Mouse (Mus musculus): ENCODE measurements around the gene Snap29. TPM values are rescaled to one million over a fixed set of nuclear protein-coding genes. Genes with fewer than 3 reads are reported as not detected.
A peak's percentile ranks its signal among the peaks of the same experiment; 100 is the strongest.

The Snap29 gene
- total and polyA plus RNA-seq, 3 experiments = 21.6 to 47.0 (median 37.4) TPM

- no peak for DNase-seq (ENCODE audit: extremely low read depth)
- H3K4me3 ChIP-seq (replicated peaks in 1 of 3; ENCODE audit: low read depth in 2 of 3, low read length in 2 of 3, poor library complexity in 1 of 3) = peak overlapping the region; percentile 13 to 20 (median 16)
- no peaks in the 10 kb centered on the region for H3K27me3 ChIP-seq (replicated peaks)
- peaks cover 28% of the 10 kb centered on the region for H3K79me2 ChIP-seq (replicated peaks; ENCODE audit: control insufficient read depth, extremely low read depth, insufficient read depth, poor library complexity, severe bottlenecking)
- H3K4me1 ChIP-seq (ENCODE audit: control insufficient read depth in 1 of 2, insufficient read depth in 2 of 2) = peaks cover 14 to 45% of the 10 kb centered on the region in 2 experiments
- peaks cover 0 to 30% of the 10 kb centered on the region in 2 experiments for H3K36me3 ChIP-seq (replicated peaks in 1 of 2; ENCODE audit: control insufficient read depth in 1 of 2, insufficient read depth in 1 of 2, low read length in 1 of 2)
- TF ChIP-seq MXI1 (IDR thresholded peaks at IDR 0.05; ENCODE audit: low read depth, low read length) (peak; percentile 88), BHLHE40 (IDR thresholded peaks at IDR 0.05; ENCODE audit: low read depth, low read length) (peak; percentile 41; the same call in 1 of the 2 replicates), USF1 (IDR thresholded peaks at IDR 0.05; ENCODE audit: low read depth, low read length) (peak; percentile 37), USF2 (conservative IDR thresholded peaks at IDR 0.05; ENCODE audit: low read depth, low read length) (0 out of 2 replicates have a peak, but pooled peaks have one; percentile 7), EP300 (IDR thresholded peaks at IDR 0.05; ENCODE audit: low read length) (0 out of 2 replicates have a peak, but pooled peaks have one; percentile 10), PAX5 (IDR thresholded peaks at IDR 0.05; ENCODE audit: low read length) (no peak), SIN3A (IDR thresholded peaks at IDR 0.05; ENCODE audit: low read length) (peak; percentile 43; the same call in 1 of the 2 replicates), ELF1 (IDR thresholded peaks at IDR 0.05; ENCODE audit: low read depth, low read length) (no peak), MAX (IDR thresholded peaks at IDR 0.05; ENCODE audit: low read length) (0 out of 2 replicates have a peak, but pooled peaks have one; percentile 22), CTCF (conservative IDR thresholded peaks at IDR 0.05 in 1 of 2, IDR thresholded peaks at IDR 0.05 in 1 of 2; ENCODE audit: low read depth in 2 of 2, low read length in 2 of 2) (no peak), ZMIZ1 (IDR thresholded peaks at IDR 0.05; ENCODE audit: low read depth, low read length) (no peak), POLR2A (IDR thresholded peaks at IDR 0.05; ENCODE audit: low read depth, low read length) (no peak), TCF12 (IDR thresholded peaks at IDR 0.05; ENCODE audit: low read depth, low read length) (no peak)
- peak overlapping the region; percentile 82; the same call in 1 of the 2 replicates for H3K27ac ChIP-seq (ENCODE audit: insufficient read depth, low read depth)
- dilution Hi-C loops (cut with MboI; ENCODE audit: extremely low pct_ligation_motif_present, extremely low pct_unique_long_range_greater_than_20kb, low sequenced_read_pairs) = no loop called here
- peak overlapping the region; percentile 5; the same call in 1 of the 2 replicates for H3K9ac ChIP-seq (ENCODE audit: insufficient read depth, low read depth)
- in situ Hi-C loops (cut with MboI; ENCODE audit: low pct_ligation_motif_present, low pct_unique_long_range_greater_than_20kb, low sequenced_read_pairs) = no loop called here
- no peaks in the 10 kb centered on the region for H3K9me3 ChIP-seq (replicated peaks; ENCODE audit: low read length)
- peak overlapping the region; percentile 99 for H3K4me2 ChIP-seq (ENCODE audit: insufficient read depth, low read depth, poor library complexity, severe bottlenecking)
Measured at GRCm38 (mm10) chr16:17410209-17410608, 4.4 kb downstream of the Snap29 start.

- in situ Hi-C loops (cut with MboI; ENCODE audit: low pct_ligation_motif_present, low pct_unique_long_range_greater_than_20kb, low sequenced_read_pairs) = no loop called here
- no peak for DNase-seq (ENCODE audit: extremely low read depth)
- no peak for TF ChIP-seq EP300 (IDR thresholded peaks at IDR 0.05; ENCODE audit: low read length)
- TF ChIP-seq BHLHE40 (IDR thresholded peaks at IDR 0.05; ENCODE audit: low read depth, low read length) = no peak
- TF ChIP-seq NELFE (IDR thresholded peaks at IDR 0.05; ENCODE audit: low read depth, low read length) = no peak
- TF ChIP-seq ZMIZ1 (IDR thresholded peaks at IDR 0.05; ENCODE audit: low read depth, low read length) = no peak
- TF ChIP-seq JUN (IDR thresholded peaks at IDR 0.05; ENCODE audit: insufficient read depth, low read depth, low read length) = no peak
- TF ChIP-seq MYC (IDR thresholded peaks at IDR 0.05; ENCODE audit: low read depth, low read length) = no peak
- TF ChIP-seq ELF1 (IDR thresholded peaks at IDR 0.05; ENCODE audit: low read depth, low read length) = no peak
- TF ChIP-seq USF2 (conservative IDR thresholded peaks at IDR 0.05; ENCODE audit: low read depth, low read length) = no peak
- TF ChIP-seq HCFC1 (IDR thresholded peaks at IDR 0.05; ENCODE audit: low read depth, low read length) = no peak
- TF ChIP-seq PAX5 (IDR thresholded peaks at IDR 0.05; ENCODE audit: low read length) = no peak
- TF ChIP-seq MXI1 (IDR thresholded peaks at IDR 0.05; ENCODE audit: low read depth, low read length) = no peak
- TF ChIP-seq GABPA (IDR thresholded peaks at IDR 0.05; ENCODE audit: insufficient replicate concordance, low read depth, low read length) = no peak
- no peak for TF ChIP-seq TCF12 (IDR thresholded peaks at IDR 0.05; ENCODE audit: low read depth, low read length)
- no peak for TF ChIP-seq KAT2A (IDR thresholded peaks at IDR 0.05; ENCODE audit: insufficient replicate concordance, low read length)
- TF ChIP-seq POLR2AphosphoS2 (IDR thresholded peaks at IDR 0.05; ENCODE audit: low read depth, low read length) = no peak
- Histone ChIP-seq H3K4me2 (ENCODE audit: insufficient read depth, low read depth, poor library complexity, severe bottlenecking) (no peak overlapping the region), H3K9ac (ENCODE audit: insufficient read depth, low read depth) (no peak overlapping the region), H3K36me3 (replicated peaks in 1 of 2; ENCODE audit: control insufficient read depth in 1 of 2, insufficient read depth in 1 of 2, low read length in 1 of 2) (peaks cover 60 to 88% of the 10 kb centered on the region in 2 experiments), H3K9me3 (replicated peaks; ENCODE audit: low read length) (no peaks in the 10 kb centered on the region), H3K27ac (ENCODE audit: insufficient read depth, low read depth) (no peak overlapping the region), H3K4me3 (replicated peaks in 1 of 3; ENCODE audit: low read depth in 2 of 3, low read length in 2 of 3, poor library complexity in 1 of 3) (no peak overlapping the region), H3K79me2 (replicated peaks; ENCODE audit: control insufficient read depth, extremely low read depth, insufficient read depth, poor library complexity, severe bottlenecking) (no peaks in the 10 kb centered on the region), H3K4me1 (ENCODE audit: control insufficient read depth in 1 of 2, insufficient read depth in 2 of 2) (peaks cover 0 to 4% of the 10 kb centered on the region in 2 experiments; a peak in 1 of 4 replicates), H3K27me3 (replicated peaks) (no peaks in the 10 kb centered on the region)
- dilution Hi-C loops (cut with MboI; ENCODE audit: extremely low pct_ligation_motif_present, extremely low pct_unique_long_range_greater_than_20kb, low sequenced_read_pairs) = no loop called here
Measured at GRCm38 (mm10) chr16:17423021-17423420, 17.2 kb downstream of the Snap29 start.
